Mouse (Mus musculus): Measurements from ENCODE around the gene Chrna9.

- TF ChIP-seq CTCF (IDR thresholded peaks at IDR 0.05; ENCODE audit: control insufficient read depth, insufficient read depth, low read length) = no peak
- TF ChIP-seq POLR2A (IDR thresholded peaks at IDR 0.05; ENCODE audit: borderline replicate concordance, control insufficient read depth, low read depth, low read length) = no peak
These were observed 64.4 kb downstream of the Chrna9 start for GRCm38 (mm10) chr5:65999106-65999505.

Measured in bone marrow, adult 2 months (tissue).